Mouse (Mus musculus) lung, adult 2 months (tissue): Measurements from ENCODE around the gene Zfp518a.

Source experiments
- CTCF ChIP-seq: fragments of 200-500 bp; IDR thresholded peaks from 2 replicates; pipeline ENCODE4 v1.5.1; 2011; ENCODE audit warnings: mild to moderate bottlenecking, low read length, control low read depth; ENCODE audit not compliant: insufficient read depth
- POLR2A ChIP-seq: fragments of 200-500 bp; IDR thresholded peaks from 2 replicates; pipeline ENCODE4 v1.6.1; 2011; ENCODE audit warnings: low read depth, mild to moderate bottlenecking, control low read depth, low read length, borderline replicate concordance; ENCODE audit errors: extremely low read depth

DNA sequence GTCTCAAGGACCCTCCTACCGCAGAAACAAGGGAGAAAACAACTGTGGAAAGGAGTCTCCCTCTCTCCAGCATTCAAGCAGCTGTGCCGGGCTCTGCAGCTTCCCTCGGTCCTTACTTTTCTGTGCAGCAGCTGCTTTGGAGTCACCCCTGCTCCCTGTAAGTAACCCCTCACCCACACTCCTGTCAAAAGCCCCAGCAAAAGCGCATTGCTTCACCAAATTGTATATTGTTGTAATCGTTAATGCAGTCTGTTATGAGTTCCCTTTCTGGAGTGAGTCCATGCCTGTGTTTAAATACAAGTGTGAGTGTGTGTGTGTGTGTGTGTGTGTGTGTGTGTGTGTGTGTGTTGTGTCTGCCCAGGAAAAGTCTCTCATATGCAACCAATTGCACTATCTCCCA, 26.2 kb upstream of the Zfp518a start:
- no peak for TF ChIP-seq CTCF
- TF ChIP-seq POLR2A = no peak
